Mouse (Mus musculus) limb, embryonic 14.5 days (tissue): ENCODE measurements at regions not wholly inside any gene's neighbourhood (a gene's known extent, or its start where the extent isn't known, plus 50 kb on each side); places are given as distances from the start of the nearest gene placed in this dataset.

Experiments
- ATAC-seq: fragments of 200-750 bp; cut with Nextera tagmentation; 2 replicates; pipeline ENCODE4 v1.8.0; 2017; ENCODE audit warnings: low read depth, moderate number of reproducible peaks, moderate TSS enrichment; ENCODE audit not compliant: low FRiP score
- DNase-seq: peaks from one replicate; pipeline ENCODE4 v3.0.0-alpha.2; 2015; ENCODE audit warnings: low spot score
- H3K27ac ChIP-seq: fragments of 300-500 bp; sonication (generic); replicated peaks from 2 replicates; pipeline ENCODE4 v1.5.1; 2014; ENCODE audit warnings: low read depth, mild to moderate bottlenecking, low read length, moderate library complexity, mixed read lengths
- H3K27me3 ChIP-seq: fragments of 300-500 bp; sonication (generic); 2 replicates; pipeline ENCODE4 v1.6.1; 2014; ENCODE audit warnings: low read length, mixed read lengths; ENCODE audit not compliant: control insufficient read depth, insufficient read depth
- H3K36me3 ChIP-seq: fragments of 300-500 bp; sonication (generic); 2 replicates; pipeline ENCODE4 v1.6.1; 2014; ENCODE audit warnings: mild to moderate bottlenecking, low read length, moderate library complexity, mixed read lengths; ENCODE audit not compliant: control insufficient read depth, insufficient read depth
- H3K4me1 ChIP-seq: fragments of 300-500 bp; sonication (generic); 2 replicates; pipeline ENCODE4 v1.6.1; 2014; ENCODE audit warnings: antibody characterized with exemption, low read length, mixed read lengths; ENCODE audit not compliant: control insufficient read depth, insufficient read depth
- H3K4me2 ChIP-seq: fragments of 300-500 bp; sonication (generic); replicated peaks from 2 replicates; pipeline ENCODE4 v1.6.1; 2014; ENCODE audit warnings: low read depth, mild to moderate bottlenecking, low read length, moderate library complexity; ENCODE audit not compliant: severe bottlenecking
- H3K4me3 ChIP-seq: fragments of 300-500 bp; sonication (generic); replicated peaks from 2 replicates; pipeline ENCODE4 v1.5.1; 2014; ENCODE audit warnings: low read length
- H3K9ac ChIP-seq: fragments of 300-500 bp; sonication (generic); 2 replicates; pipeline ENCODE4 v1.6.1; 2014; ENCODE audit warnings: mild to moderate bottlenecking, low read depth, low read length, moderate library complexity; ENCODE audit not compliant: severe bottlenecking
- H3K9me3 ChIP-seq: fragments of 300-500 bp; sonication (generic); 2 replicates; pipeline ENCODE4 v1.6.1; 2016; ENCODE audit warnings: low read length; ENCODE audit not compliant: control insufficient read depth
- POLR2A ChIP-seq: fragments of 200-500 bp; IDR thresholded peaks from 2 replicates; pipeline ENCODE4 v1.8.0; 2012; ENCODE audit warnings: inconsistent platforms, mild to moderate bottlenecking, moderate library complexity, borderline replicate concordance; ENCODE audit not compliant: insufficient read depth, insufficient read length; ENCODE audit errors: extremely low read depth
- WGBS: fragments of 180-500 bp; shearing (Covaris S2); extraction: QIAGEN DNeasy Blood & Tissue Kit; methylation state at CpG from one replicate; pipeline ENCODE4 v1.1.7; 2014; 5-methylcytosine and 5-hydroxymethylcytosine counted together

DNA sequence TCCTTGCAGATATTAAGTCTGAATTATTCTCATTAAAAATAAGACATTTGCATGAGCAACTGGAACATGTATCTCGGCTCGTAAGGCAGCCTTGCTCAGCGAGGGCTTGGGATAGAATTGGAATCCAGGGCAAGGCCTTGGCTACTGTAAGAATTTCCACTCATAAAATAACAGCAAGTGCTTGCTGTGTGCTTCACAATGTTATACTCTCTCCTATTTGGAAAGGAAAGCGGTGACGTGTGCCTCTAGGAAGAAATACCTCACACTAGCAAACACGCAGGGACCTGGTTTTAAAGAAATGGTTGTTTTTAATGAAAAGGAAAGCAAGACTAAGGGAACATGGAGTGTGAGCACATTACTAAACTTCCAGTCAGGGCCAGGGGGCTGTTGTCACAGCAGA, 69.3 kb upstream of the Cops8 start:
- peak; percentile 58 for DNase-seq
- Histone ChIP-seq H3K27me3 (no peaks in the 10 kb centered on the region), H3K4me1 (peaks cover 10% of the 10 kb centered on the region), H3K4me3 (no peak overlapping the region), H3K36me3 (no peaks in the 10 kb centered on the region), H3K9ac (no peak overlapping the region), H3K4me2 (no peak overlapping the region), H3K9me3 (no peaks in the 10 kb centered on the region), H3K27ac (peak overlapping the region; percentile 45)
- no peak for TF ChIP-seq POLR2A
- 53% methylated on average over 6 of the region's 6 CpGs for WGBS
- peak; percentile 85 for ATAC-seq

DNA sequence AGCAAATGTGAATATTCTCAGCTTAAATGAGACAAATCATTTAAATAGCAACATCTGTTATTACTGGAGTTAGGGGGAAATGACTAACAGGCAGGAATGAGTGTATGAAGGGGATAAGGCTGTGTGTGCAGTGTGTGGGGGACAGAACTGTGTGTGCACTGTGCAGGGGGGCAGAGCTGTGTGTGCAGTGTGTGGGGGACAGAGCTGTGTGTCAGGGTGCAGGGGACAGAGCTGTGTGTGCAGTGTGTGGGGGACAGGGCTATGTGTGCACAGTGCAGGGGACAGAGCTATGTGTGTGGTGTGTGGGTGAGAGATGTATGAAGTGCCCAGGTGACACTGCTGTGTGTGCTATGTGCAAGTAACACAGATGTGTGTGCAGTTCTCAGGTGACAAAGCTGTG, 66.7 kb upstream of the Cops8 start:
- no peak overlapping the region for H3K4me3 ChIP-seq
- no peak overlapping the region for H3K27ac ChIP-seq
- H3K9me3 ChIP-seq: 0 out of 2 replicates have a peak, but pooled peaks cover under 1% of the 10 kb centered on the region
- peaks cover 10% of the 10 kb centered on the region for H3K4me1 ChIP-seq
- H3K9ac ChIP-seq: no peak overlapping the region
- no peaks in the 10 kb centered on the region for H3K36me3 ChIP-seq
- no peaks in the 10 kb centered on the region for H3K27me3 ChIP-seq
- DNase-seq (no peak), ATAC-seq (no peak)
- no peak for TF ChIP-seq POLR2A
- no peak overlapping the region for H3K4me2 ChIP-seq

DNA sequence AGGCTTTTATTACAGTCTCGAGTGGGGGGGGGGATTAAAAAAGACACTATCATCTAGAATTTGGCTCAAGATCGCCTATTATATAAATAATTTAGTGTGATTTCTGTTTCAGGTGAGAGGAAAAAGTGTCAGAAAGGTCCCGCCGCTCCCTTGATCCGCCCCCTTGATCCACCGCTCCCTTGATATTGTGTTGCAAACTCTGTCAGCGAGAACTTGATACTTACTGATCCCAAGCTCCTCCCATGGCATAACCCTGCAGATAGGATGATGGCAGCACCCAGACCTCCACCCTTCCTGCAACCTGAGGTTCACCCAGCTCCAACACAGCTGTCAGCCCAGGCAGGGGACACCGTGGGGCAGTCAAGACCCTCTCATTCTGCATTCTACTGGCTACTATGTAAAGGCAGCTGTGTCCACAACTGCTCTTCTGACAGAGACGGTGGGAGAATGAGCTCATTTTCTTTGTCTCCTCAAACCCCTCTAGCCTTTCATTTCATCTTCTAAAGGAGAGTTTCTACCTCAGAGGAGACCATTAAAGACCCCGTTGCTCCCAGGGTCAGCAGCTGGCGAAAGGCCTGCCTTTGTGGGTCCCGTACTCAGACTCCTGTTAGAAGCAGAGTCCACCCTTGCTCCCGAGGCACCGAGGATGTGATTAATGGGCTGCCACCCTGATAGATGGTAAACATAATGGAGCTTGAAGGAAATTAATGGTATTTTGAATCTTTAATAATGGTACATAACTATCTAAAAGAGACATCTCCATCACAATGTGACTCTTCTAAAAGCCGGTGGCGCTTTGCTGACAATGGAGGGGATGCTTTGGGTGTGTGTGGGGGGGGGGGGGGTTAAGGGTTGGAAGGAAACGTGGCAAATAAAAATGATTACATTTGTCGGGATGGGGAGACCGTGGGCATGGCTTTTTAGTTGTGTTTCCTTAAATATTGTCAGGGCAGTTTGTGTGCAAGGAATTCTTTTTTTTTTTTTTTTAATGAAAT, 58.7 kb upstream of the Cops8 start:
- no peaks in the 10 kb centered on the region for H3K27me3 ChIP-seq
- H3K9ac ChIP-seq: no peak overlapping the region
- ATAC-seq (no peak), DNase-seq (no peak)
- H3K27ac ChIP-seq: no peak overlapping the region
- peaks cover 11% of the 10 kb centered on the region; the same call in 1 of the 2 replicates for H3K9me3 ChIP-seq
- H3K4me1 ChIP-seq: no peaks in the 10 kb centered on the region
- no peak overlapping the region for H3K4me2 ChIP-seq
- H3K4me3 ChIP-seq: no peak overlapping the region
- TF ChIP-seq POLR2A: no peak
- 51% methylated on average over 19 of the region's 19 CpGs for WGBS
- H3K36me3 ChIP-seq: no peaks in the 10 kb centered on the region

DNA sequence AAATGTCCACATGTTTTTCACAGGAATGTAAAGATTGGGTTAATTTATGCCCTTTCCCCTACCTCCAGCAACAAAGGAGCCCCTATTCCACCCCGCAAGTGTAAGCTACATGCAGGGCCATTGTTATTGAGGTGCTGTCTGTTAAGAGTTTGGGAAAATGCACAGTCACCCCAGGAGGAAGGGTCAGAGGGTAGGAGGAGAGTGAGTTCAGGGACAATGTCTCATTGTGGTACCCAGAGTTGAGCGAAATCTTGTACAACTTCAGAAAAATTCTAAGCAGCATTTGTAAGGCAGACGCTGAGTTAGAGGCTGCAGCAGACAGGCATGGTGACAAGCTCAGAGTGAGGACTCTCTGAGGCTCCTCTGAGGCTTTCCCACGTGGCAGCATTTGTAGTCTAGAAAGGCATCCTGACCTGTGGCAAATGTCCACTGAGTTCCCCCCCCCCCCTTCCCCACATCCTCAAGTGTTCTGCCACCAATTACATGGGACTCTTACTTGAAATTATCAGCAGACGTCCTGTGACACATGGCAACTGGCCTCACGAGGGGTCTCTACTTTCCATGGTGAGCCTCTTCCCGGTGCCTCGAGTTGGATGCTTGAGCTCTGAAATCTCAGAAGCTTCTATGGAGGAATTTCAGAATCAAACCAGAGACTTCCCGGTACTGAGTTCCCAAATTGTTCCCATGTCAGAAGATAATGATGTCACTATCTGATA, 57.8 kb upstream of the Cops8 start:
- Histone ChIP-seq H3K27me3 (no peaks in the 10 kb centered on the region), H3K9ac (no peak overlapping the region), H3K4me2 (no peak overlapping the region), H3K9me3 (peaks cover 11% of the 10 kb centered on the region; the same call in 1 of the 2 replicates), H3K36me3 (no peaks in the 10 kb centered on the region), H3K4me1 (no peaks in the 10 kb centered on the region), H3K4me3 (no peak overlapping the region), H3K27ac (no peak overlapping the region)
- DNase-seq (no peak), ATAC-seq (no peak)
- no peak for TF ChIP-seq POLR2A
- 44% methylated on average over 9 of the region's 9 CpGs for WGBS

DNA sequence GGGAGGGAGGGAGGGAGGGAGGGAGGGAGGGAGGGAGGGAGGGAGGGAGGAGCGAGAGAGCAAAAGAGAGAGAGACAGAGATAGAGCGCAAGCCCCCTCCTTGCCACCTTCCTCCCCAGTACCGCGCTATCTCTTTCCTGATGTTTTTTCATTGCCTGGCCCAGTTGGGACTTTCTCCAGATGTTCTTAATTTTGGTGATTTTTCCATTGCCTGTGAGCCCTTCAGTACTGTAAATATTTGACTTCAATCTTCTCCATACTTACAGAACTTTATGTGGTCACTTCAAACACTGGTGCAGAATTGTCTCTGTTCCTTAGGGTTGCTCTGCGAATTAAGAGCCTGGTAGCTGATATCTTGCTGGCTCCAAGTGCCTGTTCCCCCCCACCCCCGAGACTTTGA, 50.1 kb upstream of the Cops8 start:
- Histone ChIP-seq H3K4me2 (no peak overlapping the region), H3K27ac (no peak overlapping the region), H3K4me3 (no peak overlapping the region), H3K9me3 (no peaks in the 10 kb centered on the region), H3K27me3 (no peaks in the 10 kb centered on the region), H3K4me1 (peaks cover 28% of the 10 kb centered on the region), H3K36me3 (no peaks in the 10 kb centered on the region), H3K9ac (no peak overlapping the region)
- peak; percentile 41 for DNase-seq
- ATAC-seq: no peak; the same call in 1 of the 2 replicates
- no peak for TF ChIP-seq POLR2A
- 49% methylated on average over 6 of the region's 6 CpGs for WGBS
